Mouse (Mus musculus): ENCODE results near the gene Tctex1d2.
A peak's percentile ranks its signal among the peaks of the same experiment; 100 is the strongest.

Tctex1d2 gene

DNA sequence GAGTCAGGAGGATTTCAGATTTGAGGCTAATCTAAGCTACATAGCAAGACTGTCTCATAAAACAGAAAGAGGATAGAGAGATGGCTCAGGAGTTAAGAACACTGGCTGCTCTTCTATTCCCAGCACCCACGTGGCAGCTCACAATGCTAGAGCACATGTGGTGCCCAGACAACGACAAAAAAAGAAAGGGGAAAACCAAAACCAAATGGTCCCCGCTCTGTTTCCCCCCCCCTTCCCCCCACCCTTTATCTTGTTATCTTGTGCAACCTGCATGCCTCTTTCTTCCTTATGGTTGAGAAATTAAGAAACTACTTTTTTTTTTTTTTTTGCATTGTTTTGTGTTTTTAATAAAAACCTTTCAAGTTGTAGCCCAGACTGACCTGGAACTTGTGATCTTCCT, 49.0 kb downstream of the Tctex1d2 start:
- peak; percentile 49 for DNase-seq (ENCODE audit: extremely low read depth, low read depth)

- DNase-seq (ENCODE audit: extremely low read depth, low read depth) = no peak
Measured at GRCm38 (mm10) chr16:32469404-32470105, 50.1 kb downstream of the Tctex1d2 start.

GRCm38 (mm10) chr16:32472276-32473015, 52.9 kb downstream of the Tctex1d2 start:
- DNase-seq (ENCODE audit: extremely low read depth, low read depth) = no peak

DNA sequence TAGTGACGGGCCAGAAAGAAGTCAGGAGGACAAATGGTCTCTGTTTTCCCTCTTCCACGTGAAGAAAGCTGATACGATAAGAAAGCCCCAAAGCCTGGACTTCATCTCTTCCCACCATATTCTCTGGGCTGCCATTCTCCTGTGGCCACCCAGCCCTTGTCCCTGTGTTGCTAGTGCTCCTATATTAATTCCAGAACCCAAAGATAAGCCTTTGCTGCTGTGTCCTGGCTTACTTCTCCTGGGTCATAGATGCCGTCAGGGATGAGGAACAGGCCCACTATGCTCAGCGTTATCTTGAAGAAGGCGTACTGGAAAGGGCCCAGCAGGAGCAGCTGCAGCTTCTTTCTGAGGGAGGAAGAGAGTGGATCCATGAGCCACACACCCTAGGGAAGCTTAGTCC, 57.8 kb downstream of the Tctex1d2 start:
- DNase-seq (ENCODE audit: extremely low read depth, low read depth) = no peak
